Mouse (Mus musculus): Measurements from ENCODE around the gene Angel2.
A peak's percentile ranks its signal among the peaks of the same experiment; 100 is the strongest.

DNA sequence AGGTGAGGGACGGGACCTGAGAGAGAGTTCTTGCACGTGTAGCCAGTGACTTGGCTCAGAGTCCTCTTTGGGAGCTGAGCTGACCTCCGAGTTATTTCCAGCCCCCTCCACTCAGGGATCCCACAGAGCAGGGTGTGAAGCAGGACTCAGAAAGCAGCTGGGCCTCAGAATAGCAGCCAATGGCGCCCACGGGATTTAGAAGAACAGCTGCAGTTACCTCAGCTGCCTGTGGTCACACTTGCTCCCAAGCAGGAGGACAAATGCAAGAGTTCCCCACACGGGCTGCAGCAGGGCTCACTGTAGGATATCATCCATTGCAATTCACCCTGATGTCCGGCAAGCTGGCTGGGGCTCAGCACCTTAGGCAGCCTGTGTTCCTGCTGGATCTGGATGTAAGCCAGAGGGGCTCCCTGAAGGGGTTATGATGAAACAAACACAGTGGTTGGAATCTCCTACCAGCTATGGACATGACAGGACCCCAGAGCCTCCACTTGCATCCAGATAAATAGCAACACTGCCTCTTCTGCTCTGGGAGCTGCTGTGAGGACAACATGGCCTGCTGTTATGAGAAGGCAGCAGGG lies 47.8 kb downstream of the Angel2 start:
- peak; percentile 92 to 100 (median 99) for TF ChIP-seq MYOD1 (IDR thresholded peaks at IDR 0.05; ENCODE audit: control insufficient read depth in 1 of 3, insufficient read length in 2 of 3, low read depth in 2 of 3)
- no peak for TF ChIP-seq POLR2A (IDR thresholded peaks at IDR 0.05; ENCODE audit: insufficient read length, low read depth)

Measured in myocyte (in vitro differentiated cells).